Mouse (Mus musculus): ENCODE data around the gene B4galnt2. TPM values are rescaled to one million over a fixed set of nuclear protein-coding genes. Genes with fewer than 3 reads are reported as not detected.

The B4galnt2 gene
- polyA plus RNA-seq, 1 experiment, result not detected

DNA sequence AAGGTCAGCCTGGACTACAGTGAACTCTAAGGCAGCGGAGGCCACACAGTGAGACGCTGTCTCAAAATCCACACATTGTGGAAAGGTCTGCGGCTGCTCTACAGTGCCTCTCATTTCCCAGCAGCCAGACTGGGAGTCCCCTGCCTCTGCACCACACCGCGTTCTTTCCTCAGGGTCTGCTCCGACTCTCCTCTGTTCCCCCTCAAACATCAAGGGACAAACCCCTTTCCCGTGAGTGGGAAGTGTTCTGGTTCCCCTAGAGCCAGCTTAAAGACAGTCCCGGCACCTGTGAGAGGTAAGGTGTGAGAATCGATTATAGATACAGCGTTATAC is 73.2 kb downstream of the B4galnt2 start:
- H3K4me1 ChIP-seq (ENCODE audit: control insufficient read depth, insufficient read depth, low read length), result peaks cover 17% of the 10 kb centered on the region
- 13% methylated on average over 10 of the region's 10 CpGs for WGBS
- H3K27ac ChIP-seq (ENCODE audit: control insufficient read depth, insufficient read depth, low read depth, low read length, poor library complexity), result peak overlapping the region; percentile 53
- TF ChIP-seq CTCF (IDR thresholded peaks at IDR 0.05; ENCODE audit: control insufficient read depth, insufficient read depth, low read length) (no peak), POLR2A (IDR thresholded peaks at IDR 0.05; ENCODE audit: borderline replicate concordance, control insufficient read depth, low read depth, low read length) (no peak)
- peak overlapping the region; percentile 71 for H3K4me3 ChIP-seq (replicated peaks; ENCODE audit: control insufficient read depth, low read depth, low read length)

DNA sequence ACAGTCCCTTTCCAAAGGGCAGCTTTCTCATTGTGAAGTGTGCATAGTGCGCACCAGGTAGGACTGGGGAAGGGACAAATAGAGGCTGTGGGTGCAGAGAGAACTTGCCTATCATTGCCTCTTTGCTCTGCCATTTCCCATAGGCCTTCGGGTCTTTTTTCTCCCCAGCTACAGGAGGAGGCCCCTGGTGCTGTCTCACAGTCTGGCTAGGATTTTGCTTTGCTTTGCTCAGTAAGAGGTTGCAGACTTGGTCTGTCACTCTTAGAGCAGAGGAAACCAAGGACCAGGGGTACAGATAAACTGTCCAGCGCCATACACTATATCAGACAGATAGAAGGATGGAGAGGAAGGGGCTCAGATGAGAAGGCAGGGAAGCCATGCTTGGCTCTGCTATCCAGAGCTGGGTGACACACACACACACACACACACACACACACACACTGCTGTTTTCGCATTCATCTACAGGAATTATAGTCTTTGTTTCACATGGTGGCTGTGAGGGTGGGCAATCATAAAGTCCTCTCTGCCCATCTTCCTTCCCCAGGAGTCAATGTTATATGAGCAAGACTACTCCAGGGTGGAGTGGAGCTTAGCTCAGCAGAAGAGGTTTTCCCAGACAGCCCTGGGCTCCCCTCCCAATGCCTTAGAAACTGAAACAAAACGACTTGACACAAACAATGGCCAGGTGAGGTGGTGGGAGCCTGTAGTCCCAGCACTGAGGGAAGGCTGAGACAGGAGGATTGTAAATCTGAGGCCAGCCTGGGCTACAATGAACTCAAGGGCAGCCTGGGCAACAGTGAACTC is 73.8 kb downstream of the B4galnt2 start:
- Histone ChIP-seq H3K4me1 (ENCODE audit: control insufficient read depth, insufficient read depth, low read length) (peaks cover 17% of the 10 kb centered on the region), H3K27ac (ENCODE audit: control insufficient read depth, insufficient read depth, low read depth, low read length, poor library complexity) (peak overlapping the region; percentile 53), H3K4me3 (replicated peaks; ENCODE audit: control insufficient read depth, low read depth, low read length) (peak overlapping the region; percentile 71)
- TF ChIP-seq CTCF (IDR thresholded peaks at IDR 0.05; ENCODE audit: control insufficient read depth, insufficient read depth, low read length), result no peak
- TF ChIP-seq POLR2A (IDR thresholded peaks at IDR 0.05; ENCODE audit: borderline replicate concordance, control insufficient read depth, low read depth, low read length), result no peak
- WGBS, result 42% methylated on average over 5 of the region's 5 CpGs

DNA sequence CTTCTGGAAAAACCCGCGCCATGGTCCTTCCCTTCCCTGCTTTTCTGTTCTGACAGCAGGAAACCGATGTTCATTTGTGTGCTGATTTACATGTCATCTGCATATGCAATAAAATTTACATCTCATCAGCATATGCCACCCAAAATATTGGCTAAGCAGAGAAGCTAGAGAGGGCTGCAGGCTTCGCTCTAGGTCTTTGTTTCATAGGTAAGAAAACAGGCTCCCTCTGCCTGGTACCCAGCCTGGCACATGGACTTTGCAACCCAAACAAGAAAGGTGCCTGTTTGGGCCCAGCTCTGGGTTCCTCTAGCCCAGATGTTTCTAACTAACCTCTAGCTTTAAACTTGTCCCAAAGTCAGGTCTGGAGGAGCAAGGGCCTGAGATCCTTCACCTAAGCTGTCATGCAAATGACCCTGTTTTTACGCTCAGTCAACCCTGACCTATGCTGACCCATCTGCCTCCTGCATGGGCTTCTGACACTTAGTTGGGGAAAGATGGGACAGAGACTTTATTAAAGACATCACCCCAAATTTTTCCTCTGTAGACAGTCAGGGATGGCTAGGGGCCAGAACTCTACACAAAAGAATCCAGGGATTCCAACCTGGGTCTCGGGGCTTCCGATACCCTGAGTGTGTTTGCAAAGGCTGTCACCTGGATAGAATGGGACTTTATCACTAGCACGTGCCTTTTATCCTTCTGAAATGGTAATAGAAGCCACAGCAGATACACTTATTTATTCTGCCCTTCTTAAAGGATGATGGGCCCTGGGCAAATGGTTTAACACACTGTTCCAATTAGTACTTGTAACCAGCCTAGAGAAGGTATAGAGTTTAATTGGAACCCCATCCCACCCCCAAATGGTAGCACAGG is 75.5 kb downstream of the B4galnt2 start:
- peak overlapping the region; percentile 30 for H3K27ac ChIP-seq (ENCODE audit: control insufficient read depth, insufficient read depth, low read depth, low read length, poor library complexity)
- TF ChIP-seq POLR2A (IDR thresholded peaks at IDR 0.05; ENCODE audit: borderline replicate concordance, control insufficient read depth, low read depth, low read length) (no peak), CTCF (IDR thresholded peaks at IDR 0.05; ENCODE audit: control insufficient read depth, insufficient read depth, low read length) (no peak)
- H3K4me3 ChIP-seq (replicated peaks; ENCODE audit: control insufficient read depth, low read depth, low read length), result no peak overlapping the region
- 65% methylated on average over 8 of the region's 8 CpGs for WGBS
- peaks cover 23% of the 10 kb centered on the region for H3K4me1 ChIP-seq (ENCODE audit: control insufficient read depth, insufficient read depth, low read length)

DNA sequence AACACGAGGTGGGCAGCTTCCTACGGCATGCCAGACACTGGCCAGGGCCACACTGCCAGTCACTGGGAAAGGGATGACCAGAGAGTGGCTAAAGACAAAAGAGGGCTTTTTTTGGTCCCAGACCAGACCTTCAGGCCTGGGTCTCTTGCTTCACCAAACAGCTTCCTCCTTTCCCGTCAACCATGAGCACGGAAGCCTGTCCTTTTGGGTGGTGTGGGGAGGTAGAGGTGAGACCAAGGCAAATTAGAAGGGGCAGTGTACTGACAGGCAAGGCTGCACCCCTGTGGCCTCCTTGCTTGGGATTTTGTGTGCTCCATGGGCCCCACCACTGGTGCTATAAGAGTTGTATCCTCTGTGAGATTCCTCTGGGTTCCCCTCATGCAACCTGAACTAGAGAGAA is 76.1 kb downstream of the B4galnt2 start:
- 0 out of 2 replicates have a peak overlapping the region, but pooled peaks have one; percentile 15 for H3K27ac ChIP-seq (ENCODE audit: control insufficient read depth, insufficient read depth, low read depth, low read length, poor library complexity)

DNA sequence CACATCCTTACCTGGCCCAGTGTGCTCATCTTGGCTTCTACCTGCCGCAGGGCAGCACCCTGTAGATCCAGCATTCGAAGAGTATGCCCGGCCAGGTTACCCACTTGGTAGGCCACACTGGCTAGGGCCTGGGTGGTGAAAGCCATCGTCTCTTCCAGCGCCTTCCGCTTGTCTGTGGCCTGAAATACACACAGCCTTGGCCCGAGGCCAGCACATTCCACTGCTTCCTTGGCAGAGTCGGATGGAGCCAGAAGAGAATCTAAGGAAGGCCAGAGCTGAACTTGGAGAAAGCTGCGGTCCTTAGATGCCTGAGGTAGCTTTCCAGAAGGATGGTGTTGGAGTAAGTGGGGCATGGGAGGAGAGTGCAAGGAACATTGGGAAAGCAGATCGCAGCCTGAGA is 77.6 kb downstream of the B4galnt2 start, which contains the start of gene Gngt2:
Gene Gngt2 (plus strand): TSS at position 158 of the 400 bp plus-strand sequence.
- TF ChIP-seq POLR2A (IDR thresholded peaks at IDR 0.05; ENCODE audit: borderline replicate concordance, control insufficient read depth, low read depth, low read length) (no peak), CTCF (IDR thresholded peaks at IDR 0.05; ENCODE audit: control insufficient read depth, insufficient read depth, low read length) (no peak)
- Histone ChIP-seq H3K27ac (ENCODE audit: control insufficient read depth, insufficient read depth, low read depth, low read length, poor library complexity) (no peak within 1 kb of the TSS), H3K4me3 (replicated peaks; ENCODE audit: control insufficient read depth, low read depth, low read length) (no peak within 1 kb of the TSS), H3K4me1 (ENCODE audit: control insufficient read depth, insufficient read depth, low read length) (peaks cover 18% of the 10 kb centered on the region)
- 84% methylated on average over 10 of the region's 10 CpGs for WGBS

More for the DNA sequence above, 76.1 kb downstream of the B4galnt2 start:
- Histone ChIP-seq H3K4me1 (ENCODE audit: control insufficient read depth, insufficient read depth, low read length) (peaks cover 23% of the 10 kb centered on the region), H3K4me3 (replicated peaks; ENCODE audit: control insufficient read depth, low read depth, low read length) (no peak overlapping the region)
- whole genome bisulfite sequencing, result 27% methylated on average over 4 of the region's 4 CpGs
- TF ChIP-seq CTCF (IDR thresholded peaks at IDR 0.05; ENCODE audit: control insufficient read depth, insufficient read depth, low read length) (no peak), POLR2A (IDR thresholded peaks at IDR 0.05; ENCODE audit: borderline replicate concordance, control insufficient read depth, low read depth, low read length) (no peak)

DNA sequence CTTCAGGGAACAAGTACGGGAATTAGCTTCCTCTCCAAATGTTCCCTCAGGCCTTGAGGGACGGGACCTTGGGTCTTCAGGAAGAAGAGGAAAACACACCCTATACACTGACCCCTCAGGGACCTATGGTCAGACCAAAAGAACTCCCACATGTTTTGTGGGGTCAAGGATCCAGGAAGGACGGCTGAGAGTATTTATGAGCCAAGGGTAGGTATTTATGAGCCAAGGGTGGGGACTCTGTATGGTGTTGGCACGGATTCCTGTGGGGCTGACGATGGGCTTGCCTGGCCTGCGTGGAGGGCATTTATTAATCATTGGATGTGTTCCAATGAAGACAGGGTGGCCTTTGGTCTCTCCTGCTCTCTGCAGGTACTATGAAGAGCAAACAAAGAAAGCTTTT is 78.3 kb downstream of the B4galnt2 start:
- H3K4me3 ChIP-seq (replicated peaks; ENCODE audit: control insufficient read depth, low read depth, low read length), result no peak overlapping the region
- no peak for TF ChIP-seq CTCF (IDR thresholded peaks at IDR 0.05; ENCODE audit: control insufficient read depth, insufficient read depth, low read length)
- no peak for TF ChIP-seq POLR2A (IDR thresholded peaks at IDR 0.05; ENCODE audit: borderline replicate concordance, control insufficient read depth, low read depth, low read length)
- WGBS, result 74% methylated on average over 6 of the region's 6 CpGs
- H3K4me1 ChIP-seq (ENCODE audit: control insufficient read depth, insufficient read depth, low read length), result peaks cover 18% of the 10 kb centered on the region
- H3K27ac ChIP-seq (ENCODE audit: control insufficient read depth, insufficient read depth, low read depth, low read length, poor library complexity), result no peak overlapping the region

DNA sequence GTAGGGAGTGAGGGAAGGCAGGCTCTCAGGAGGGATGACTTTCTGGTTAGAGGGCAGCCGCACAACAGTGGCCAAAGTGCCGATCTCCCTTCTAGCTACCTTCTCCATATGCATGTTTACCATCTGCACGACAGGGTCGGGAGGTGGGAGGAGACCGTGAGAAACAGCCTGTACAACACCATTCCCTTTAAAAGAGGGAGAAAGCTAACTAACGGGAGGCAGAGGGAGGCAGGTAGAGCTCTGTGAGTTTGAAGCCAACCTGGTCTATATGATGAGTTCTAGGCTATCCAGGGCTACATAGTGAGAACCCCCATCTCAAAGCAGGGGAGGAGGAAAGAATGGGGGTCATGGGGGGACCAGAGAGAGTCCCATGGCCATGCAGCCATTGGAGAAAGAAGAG is 78.9 kb downstream of the B4galnt2 start:
- 34% methylated on average over 6 of the region's 6 CpGs for WGBS
- Histone ChIP-seq H3K4me3 (replicated peaks; ENCODE audit: control insufficient read depth, low read depth, low read length) (no peak overlapping the region), H3K27ac (ENCODE audit: control insufficient read depth, insufficient read depth, low read depth, low read length, poor library complexity) (peak overlapping the region; percentile 31; the same call in 1 of the 2 replicates), H3K4me1 (ENCODE audit: control insufficient read depth, insufficient read depth, low read length) (peaks cover 18% of the 10 kb centered on the region)
- TF ChIP-seq POLR2A (IDR thresholded peaks at IDR 0.05; ENCODE audit: borderline replicate concordance, control insufficient read depth, low read depth, low read length), result 0 out of 2 replicates have a peak, but pooled peaks have one; percentile 0
- no peak for TF ChIP-seq CTCF (IDR thresholded peaks at IDR 0.05; ENCODE audit: control insufficient read depth, insufficient read depth, low read length)

Data from bone marrow, adult 2 months (tissue).